Mouse (Mus musculus) erythroblast, embryonic 14.5 days (primary cell): ENCODE measurements around the gene Icam5.

Source experiments
- GATA1 ChIP-seq: IDR thresholded peaks from 2 replicates; pipeline ENCODE4 v1.6.1; 2012; ENCODE audit warnings: low read length, inconsistent platforms, mixed read lengths
- TAL1 ChIP-seq: IDR thresholded peaks from 3 replicates; pipeline ENCODE4 v1.6.1; 2012; ENCODE audit warnings: low read length, inconsistent platforms, mixed read lengths

- TF ChIP-seq TAL1 = no peak
- no peak for TF ChIP-seq GATA1
These were observed 31.1 kb upstream of the Icam5 start for GRCm38 (mm10) chr9:21000811-21001210.
